Mouse (Mus musculus): Measurements from ENCODE around the gene Pex12. TPM values are rescaled to one million over a fixed set of nuclear protein-coding genes. Genes with fewer than 3 reads are reported as not detected.

Gene Pex12
- total and polyA plus RNA-seq, 3 experiments = 8.2 to 11.8 TPM; not detected in 1

GRCm38 (mm10) chr11:83298225-83299195 lies 3.9 kb downstream of the Pex12 start, which contains the start of gene Ap2b1:
Gene Ap2b1 (plus strand): TSS chr11:83299024.
- Histone ChIP-seq H3K36me3 (ENCODE audit: control insufficient read depth in 1 of 2, insufficient read depth in 2 of 2, low read length in 2 of 2) (peaks cover 15 to 53% of the 10 kb centered on the region in 2 experiments), H3K79me2 (ENCODE audit: control insufficient read depth, insufficient read depth, low read length, poor library complexity) (peaks cover 30% of the 10 kb centered on the region), H3K27ac (ENCODE audit: control insufficient read depth, low read depth, low read length) (peak within 1 kb of the TSS; percentile 91), H3K9ac (ENCODE audit: control insufficient read depth, low read depth, low read length, poor library complexity, severe bottlenecking) (peak within 1 kb of the TSS; percentile 94), H3K27me3 (ENCODE audit: control insufficient read depth in 1 of 2, insufficient read depth in 2 of 2, low read length in 2 of 2) (no peaks in the 10 kb centered on the region), H3K4me3 (ENCODE audit: control insufficient read depth in 1 of 2, insufficient read depth in 1 of 2, low read depth in 2 of 2, low read length in 2 of 2) (peak within 1 kb of the TSS; percentile 66 to 85), H3K4me1 (ENCODE audit: control insufficient read depth in 1 of 2, insufficient read depth in 2 of 2, low read length in 2 of 2) (peaks cover 4 to 17% of the 10 kb centered on the region in 2 experiments), H3K9me3 (replicated peaks; ENCODE audit: insufficient read depth, low read length) (no peaks in the 10 kb centered on the region)
- DNase-seq (ENCODE audit: low read depth, low spot score) = peak; percentile 99
- TF ChIP-seq USF2 (IDR thresholded peaks at IDR 0.05; ENCODE audit: borderline replicate concordance in 1 of 2, insufficient read depth in 1 of 2, low read depth in 1 of 2, low read length in 2 of 2) = no peak
- peak; percentile 99 for TF ChIP-seq NELFE (IDR thresholded peaks at IDR 0.05; ENCODE audit: low read depth, low read length)
- no peak for TF ChIP-seq NRF1 (IDR thresholded peaks at IDR 0.05; ENCODE audit: insufficient read depth, low read depth, low read length, poor library complexity, severe bottlenecking)
- TF ChIP-seq POLR2A (IDR thresholded peaks at IDR 0.05; ENCODE audit: control insufficient read depth in 1 of 2, insufficient read depth in 1 of 2, low read depth in 1 of 2, low read length in 2 of 2, poor library complexity in 1 of 2) = peak; percentile 94 to 99
- TF ChIP-seq UBTF (IDR thresholded peaks at IDR 0.05; ENCODE audit: borderline replicate concordance, insufficient read depth, low read depth, low read length) = no peak
- peak; percentile 97 for TF ChIP-seq ZMIZ1 (IDR thresholded peaks at IDR 0.05; ENCODE audit: low read depth, low read length)
- TF ChIP-seq ZNF384 (IDR thresholded peaks at IDR 0.05; ENCODE audit: low read depth, low read length) = no peak
- peak; percentile 95 for TF ChIP-seq MYC (IDR thresholded peaks at IDR 0.05; ENCODE audit: low read depth, low read length)
- TF ChIP-seq MAFK (IDR thresholded peaks at IDR 0.05; ENCODE audit: borderline replicate concordance, low read depth, low read length) = no peak
- TF ChIP-seq POLR2AphosphoS2 (IDR thresholded peaks at IDR 0.05; ENCODE audit: low read length) = peak; percentile 98
- no peak for TF ChIP-seq GATA1 (IDR thresholded peaks at IDR 0.05; ENCODE audit: low read depth, low read length)
- no peak for TF ChIP-seq JUND (IDR thresholded peaks at IDR 0.05; ENCODE audit: low read depth, low read length)
- TF ChIP-seq CHD2 (IDR thresholded peaks at IDR 0.05; ENCODE audit: low read length) = no peak
- TF ChIP-seq SMC3 (IDR thresholded peaks at IDR 0.05; ENCODE audit: low read depth, low read length) = no peak
- peak in 1 of 2 experiments; percentile 51; a peak in 1 of 4 replicates for TF ChIP-seq EP300 (IDR thresholded peaks at IDR 0.05; ENCODE audit: low read depth in 1 of 2, low read length in 2 of 2)
- TF ChIP-seq ELF1 (IDR thresholded peaks at IDR 0.05; ENCODE audit: low read depth, low read length) = peak; percentile 100
- TF ChIP-seq CTCF (IDR thresholded peaks at IDR 0.05 in 2 of 3, conservative IDR thresholded peaks at IDR 0.05 in 1 of 3; ENCODE audit: control insufficient read depth in 1 of 3, insufficient read depth in 1 of 3, low read depth in 2 of 3, low read length in 3 of 3, poor library complexity in 1 of 3, severe bottlenecking in 1 of 3) = no peak
- TF ChIP-seq ZC3H11A (IDR thresholded peaks at IDR 0.05; ENCODE audit: low read depth, low read length) = no peak
- peak; percentile 97 for TF ChIP-seq HCFC1 (IDR thresholded peaks at IDR 0.05; ENCODE audit: low read depth, low read length)
- TF ChIP-seq TAL1 (IDR thresholded peaks at IDR 0.05; ENCODE audit: low read length) = no peak
- peak; percentile 86; the same call in 1 of the 2 replicates for TF ChIP-seq MAZ (IDR thresholded peaks at IDR 0.05; ENCODE audit: low read depth, low read length)
- no peak for TF ChIP-seq POLR2AphosphoS5 (IDR thresholded peaks at IDR 0.05; ENCODE audit: borderline replicate concordance, low read depth, low read length)
- TF ChIP-seq USF1 (IDR thresholded peaks at IDR 0.05; ENCODE audit: low read depth, low read length) = peak; percentile 73
- peak; percentile 72 for TF ChIP-seq ETS1 (IDR thresholded peaks at IDR 0.05; ENCODE audit: low read depth, low read length)
- TF ChIP-seq MEF2A (IDR thresholded peaks at IDR 0.05; ENCODE audit: extremely low read depth, insufficient replicate concordance, low read depth, low read length, poor library complexity, severe bottlenecking) = no peak
- TF ChIP-seq TBP (IDR thresholded peaks at IDR 0.05; ENCODE audit: low read depth, low read length) = peak; percentile 94
- peak; percentile 67; the same call in 1 of the 2 replicates for TF ChIP-seq GABPA (IDR thresholded peaks at IDR 0.05; ENCODE audit: low read depth, low read length)
- peak; percentile 35; the same call in 1 of the 2 replicates for TF ChIP-seq CHD1 (IDR thresholded peaks at IDR 0.05; ENCODE audit: low read depth, low read length)
- TF ChIP-seq E2F4 (IDR thresholded peaks at IDR 0.05; ENCODE audit: borderline replicate concordance, low read depth, low read length) = 0 out of 2 replicates have a peak, but pooled peaks have one; percentile 34
- TF ChIP-seq MYB (IDR thresholded peaks at IDR 0.05; ENCODE audit: low read depth, low read length) = no peak
- peak; percentile 87 for TF ChIP-seq TCF12 (IDR thresholded peaks at IDR 0.05; ENCODE audit: low read depth, low read length)
- TF ChIP-seq KAT2A (conservative IDR thresholded peaks at IDR 0.05; ENCODE audit: low read depth, low read length) = peak; percentile 91
- no peak for TF ChIP-seq ZKSCAN1 (IDR thresholded peaks at IDR 0.05; ENCODE audit: low read depth, low read length)
- TF ChIP-seq MXI1 (IDR thresholded peaks at IDR 0.05; ENCODE audit: low read depth, low read length) = peak; percentile 97
